Mouse (Mus musculus): ENCODE measurements around the gene Nop14.

- no peak for TF ChIP-seq CTCF (conservative IDR thresholded peaks at IDR 0.05; ENCODE audit: insufficient read depth, insufficient read length, low read depth, low read length)
- TF ChIP-seq POLR2A (IDR thresholded peaks at IDR 0.05; ENCODE audit: low read depth, low read length): no peak
Observed at GRCm38 (mm10) chr5:34692782-34693181, 32.8 kb upstream of the Nop14 start.
